Mouse (Mus musculus): ENCODE results near the gene Stat5b.

GRCm38 (mm10) chr11:100757566-100757965 is 93.0 kb downstream of the Stat5b start:
- no peak for TF ChIP-seq GATA1 (IDR thresholded peaks at IDR 0.05; ENCODE audit: low read length)
- TF ChIP-seq TAL1 (IDR thresholded peaks at IDR 0.05; ENCODE audit: low read length) = no peak

All from erythroblast, embryonic 14.5 days (primary cell).